ENCODE assay signal across 16 mouse cellular contexts in the genomic region with DNA sequence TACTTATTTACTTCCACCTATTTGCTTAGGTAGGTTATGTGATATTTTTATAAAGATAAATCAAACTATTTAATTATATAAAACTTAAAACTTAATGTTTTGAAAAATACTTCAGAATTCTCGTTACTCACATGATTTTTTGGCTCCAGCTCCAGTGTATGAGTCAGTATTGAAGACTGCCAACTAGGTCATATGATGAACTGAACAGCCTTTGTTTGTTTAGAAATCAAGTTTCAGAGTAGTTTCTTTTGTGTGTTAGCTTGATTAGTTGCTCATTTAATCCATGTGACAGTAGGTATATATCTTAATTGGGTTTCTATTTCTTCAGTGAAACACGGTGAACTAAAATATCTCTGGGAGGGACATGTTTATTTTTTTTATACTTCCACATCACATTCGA. TPM values are rescaled to one million over a fixed set of nuclear protein-coding genes. Genes with fewer than 3 reads are reported as not detected.
A peak's percentile ranks its signal among the peaks of the same experiment; 100 is the strongest.
DNase-seq lines count a peak whose midpoint lies in the region; ATAC-seq and TF ChIP-seq lines count a peak whose summit lies in the region.
"Had no signal": no experiment of that assay in that cellular context is flagged by ENCODE, and none has a peak within 500 bp of the region (broad histone marks: within the 10 kb centered on the region; RNA-seq: fewer than 3 reads in every experiment).

No protein-coding gene starts in this region.

- peaks cover 5% of the 10 kb centered on the region; the same call in 1 of the 2 replicates for H3K4me1 ChIP-seq in kidney, adult 2 months (ENCODE audit: control insufficient read depth, insufficient read depth, low read length)
- H3K4me1 ChIP-seq: embryonic facial prominence, embryonic 12.5 days; intestine, embryonic 15.5 days had no signal

- no peaks in the 10 kb centered on the region for H3K36me3 ChIP-seq in kidney, adult 2 months (ENCODE audit: control insufficient read depth, insufficient read depth, low read length)
- H3K36me3 ChIP-seq: intestine, embryonic 15.5 days had no signal

- ATAC-seq in erythroblast, adult 5-6 weeks (replicated peaks; ENCODE audit: low FRiP score, poor library complexity, severe bottlenecking) = no peak
- ATAC-seq: forebrain, postnatal 0 days; intestine, embryonic 15.5 days had no signal

- DNase-seq in adrenal gland, postnatal 36 days = peak; percentile 6 to 13
- DNase-seq in adrenal gland, adult 18-20 months (ENCODE audit: low spot score in 2 of 2) = no peak
- DNase-seq in kidney, adult 2 months = peak; percentile 39
- DNase-seq in kidney, postnatal 14 days = no peak
- peak; percentile 35 for DNase-seq in 416B (ENCODE audit: low read depth)
- DNase-seq in brain, adult 2 months (ENCODE audit: low read depth, low spot score) = peak; percentile 68
- DNase-seq in ovary, postnatal 36 days (ENCODE audit: low spot score) = no peak
- DNase-seq: cerebellum, postnatal 10 days; forebrain, postnatal 0 days; right cerebral cortex, postnatal 4 days; thymus, postnatal 4 days had no signal

- H3K27ac ChIP-seq in kidney, adult 2 months (ENCODE audit: insufficient read depth, low read depth, low read length) = peak overlapping the region; percentile 50; the same call in 1 of the 2 replicates
- H3K27ac ChIP-seq: embryonic facial prominence, embryonic 12.5 days; intestine, embryonic 15.5 days; left cerebral cortex, adult 2 months had no signal

- TF ChIP-seq POLR2A in kidney, adult 2 months (IDR thresholded peaks at IDR 0.05; ENCODE audit: low read depth, low read length) = no peak

- no peaks in the 10 kb centered on the region for H3K27me3 ChIP-seq in kidney, adult 2 months (replicated peaks; ENCODE audit: control insufficient read depth, insufficient read depth, low read length)
- H3K27me3 ChIP-seq: embryonic facial prominence, embryonic 12.5 days; intestine, embryonic 15.5 days had no signal

- H3K4me3 ChIP-seq in kidney, adult 2 months (ENCODE audit: insufficient read depth, low read depth, low read length) = no peak overlapping the region
- H3K4me3 ChIP-seq: embryonic facial prominence, embryonic 12.5 days; intestine, embryonic 15.5 days; left cerebral cortex, adult 2 months had no signal

- TF ChIP-seq CTCF in kidney, adult 2 months (conservative IDR thresholded peaks at IDR 0.05; ENCODE audit: insufficient read depth, insufficient read length, low read depth, low read length) = no peak

- 28% methylated on average over 3 of the region's 3 CpGs for WGBS in kidney, adult 2 months

RNA-seq across cellular contexts. Expression of gene Stam, which starts 33.8 kb away (rescaled TPM):
- total RNA-seq in adrenal gland, postnatal 36 days (2021) = 10 to 100 TPM; 49.1 to 59.1 TPM
- total RNA-seq in adrenal gland, adult 18-20 months (2021) = 10 to 100 TPM; 49.0 to 56.1 TPM
- polyA plus RNA-seq in kidney, adult 2 months (2012; rRNA removed) = 14.0 and 14.2 TPM in 2 replicates
- total RNA-seq in erythroblast, adult 5-6 weeks (2015; ENCODE audit: low replicate concordance) = 33.2 and 36.2 TPM in 2 replicates
- total RNA-seq in erythroblast, adult 5-6 weeks (2017; ENCODE audit: low replicate concordance) = 36.7 and 48.5 TPM in 2 replicates

RNA-seq across cellular contexts. Expression of gene Hacd1, which starts 51.7 kb away (rescaled TPM):
- 10 to 100 TPM; 21.6 to 41.6 TPM for total RNA-seq in adrenal gland, postnatal 36 days (2021)
- total RNA-seq in adrenal gland, adult 18-20 months (2021) = 10 to 100 TPM; 18.9 to 27.9 TPM
- 20.4 and 22.4 TPM in 2 replicates for polyA plus RNA-seq in kidney, adult 2 months (2012; rRNA removed)
- 5.0 and 14.6 TPM in 2 replicates for total RNA-seq in erythroblast, adult 5-6 weeks (2015; ENCODE audit: low replicate concordance)
- total RNA-seq in erythroblast, adult 5-6 weeks (2017; ENCODE audit: low replicate concordance) = 8.4 and 10.6 TPM in 2 replicates
- total RNA-seq: monocyte, adult 5-6 weeks had no signal

Comparison
In these comparisons a context has a peak if more than half of its experiments do, and no peak if none do; other contexts are left out.
1. DNase-seq: peak in adrenal gland, postnatal 36 days (2 of 2), kidney, adult 2 months (single experiment), 416B (single experiment) and brain, adult 2 months (single experiment); none in adrenal gland, adult 18-20 months (0 of 2), kidney, postnatal 14 days (single experiment) and ovary, postnatal 36 days (single experiment).